Mouse (Mus musculus) neutrophil, adult 65 days (primary cell): ENCODE results near the gene Krt39. TPM values are rescaled to one million over a fixed set of nuclear protein-coding genes. Genes with fewer than 3 reads are reported as not detected.

Source experiments
- total RNA-seq: library from RNA; stranded (reverse); gene quantifications from 2 replicates; pipeline ENCODE4 v1.2.4, GENCODE M21; 2023

Gene Krt39
- not detected in 2 replicates for total RNA-seq

GRCm38 (mm10) chr11:99521288-99521860 lies at the start of gene Krt39:
Gene Krt39 (minus strand): TSS chr11:99521338.

GRCm38 (mm10) chr11:99566530-99566929 lies 45.4 kb upstream of the Krt39 start, which contains the start of gene Krtap3-1:
Gene Krtap3-1 (minus strand): TSS chr11:99566630.

GRCm38 (mm10) chr11:99559366-99559765 lies 38.2 kb upstream of the Krt39 start, which contains the start of gene Gm11939:
Gene Gm11939 (minus strand): TSS chr11:99559466.

DNA sequence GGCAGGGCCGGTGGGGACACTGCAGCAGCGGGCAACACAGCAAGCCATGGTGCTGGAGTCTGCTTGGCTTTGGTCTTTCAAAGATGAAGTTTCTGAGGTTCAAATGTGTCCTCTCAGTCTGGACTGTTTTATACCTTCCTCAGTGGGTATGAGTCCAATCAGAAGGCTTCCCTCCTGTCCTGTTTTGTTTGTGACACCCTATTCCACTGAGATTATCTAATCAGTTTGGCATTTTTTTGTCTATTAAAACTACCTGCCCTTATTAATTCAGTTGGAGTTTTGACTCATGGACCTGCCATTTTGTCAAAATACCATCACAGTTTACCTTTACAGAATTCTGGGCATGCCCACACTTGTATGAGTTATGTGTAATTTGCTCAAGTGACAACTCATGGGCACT lies 35.6 kb upstream of the Krt39 start, which contains the start of gene Krtap3-2:
Gene Krtap3-2 (minus strand): TSS at position 101 of the 400 bp plus-strand sequence.

GRCm38 (mm10) chr11:99550765-99551164 lies 29.6 kb upstream of the Krt39 start, which contains the start of gene Krtap3-3:
Gene Krtap3-3 (minus strand): TSS chr11:99550865.

DNA sequence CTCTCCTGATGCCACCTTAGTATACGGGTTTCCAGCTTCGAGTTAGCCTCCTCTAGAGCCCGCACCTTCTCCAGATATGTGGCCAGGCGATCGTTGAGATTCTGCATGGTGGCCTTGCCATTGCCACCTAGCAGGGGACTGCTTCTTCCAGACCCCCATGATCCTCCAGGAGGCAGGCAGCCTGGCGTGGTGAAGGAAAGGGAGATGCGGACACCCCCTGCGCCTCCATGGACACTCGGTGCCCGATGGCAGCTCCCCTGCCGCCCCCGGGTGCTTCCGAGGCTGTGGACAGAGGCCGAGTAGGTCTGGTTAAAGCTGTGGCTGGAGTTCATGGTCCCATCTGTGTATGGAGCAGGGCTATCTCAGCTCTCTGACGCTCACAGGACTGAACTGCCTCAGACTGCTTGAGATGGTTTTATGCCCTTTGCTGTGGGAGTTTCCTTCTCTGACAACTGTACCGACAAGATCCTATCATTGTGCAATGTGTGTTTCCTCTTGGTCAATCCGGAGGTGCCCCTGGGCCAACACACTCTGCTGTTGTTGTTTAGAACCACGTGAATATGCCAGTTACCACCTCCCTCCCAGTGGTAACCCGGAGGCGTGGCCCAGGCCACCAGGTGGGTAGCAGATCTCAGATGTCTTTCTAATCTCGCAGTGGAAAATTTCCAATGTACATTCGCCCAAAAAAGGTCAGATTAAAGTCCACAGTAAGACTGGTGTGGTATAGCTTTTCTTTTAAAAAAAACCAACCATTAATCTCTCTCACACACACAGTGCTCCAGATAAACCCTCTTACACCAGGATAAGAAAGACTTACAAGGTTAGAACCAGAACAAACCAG lies 28.2 kb downstream of the Krt39 start, which contains the start of gene Krt23:
Gene Krt23 (minus strand): TSS at position 405 of the 841 bp plus-strand sequence.

Other genes with a start within 250 kb of the Krt39 start
- not detected in 2 replicates for gene Krt24, start 236.1 kb downstream of the Krt39 start, total RNA-seq
- gene Krt25, start 198.4 kb downstream of the Krt39 start, total RNA-seq, result not detected in 2 replicates
- not detected in 2 replicates for gene Krt26, start 183.4 kb downstream of the Krt39 start, total RNA-seq
- gene Krt27, start 170.2 kb downstream of the Krt39 start, total RNA-seq, result not detected in 2 replicates
- not detected in 2 replicates for gene Krt28, start 146.4 kb downstream of the Krt39 start, total RNA-seq
- not detected in 2 replicates for gene Krt10, start 132.0 kb downstream of the Krt39 start, total RNA-seq
- gene Krt12, start 99.1 kb downstream of the Krt39 start, total RNA-seq, result not detected in 2 replicates
- not detected in 2 replicates for gene Krt20, start 83.2 kb downstream of the Krt39 start, total RNA-seq
- gene Krt23, start 28.2 kb downstream of the Krt39 start, total RNA-seq, result not detected in 2 replicates
- not detected in 2 replicates for gene Krt40, start 21.8 kb upstream of the Krt39 start, total RNA-seq
- not detected in 2 replicates for gene Krtap3-3, start 29.5 kb upstream of the Krt39 start, total RNA-seq
- gene Krtap3-2, start 35.5 kb upstream of the Krt39 start, total RNA-seq, result not detected in 2 replicates
- gene Gm11939, start 38.1 kb upstream of the Krt39 start, total RNA-seq, result not detected in 2 replicates
- gene Krtap3-1, start 45.3 kb upstream of the Krt39 start, total RNA-seq, result not detected in 2 replicates
- gene Krtap1-5, start 59.7 kb upstream of the Krt39 start, total RNA-seq, result not detected in 2 replicates
- gene Krtap1-4, start 62.3 kb upstream of the Krt39 start, total RNA-seq, result not detected in 2 replicates
- gene Krtap1-3, start 70.0 kb upstream of the Krt39 start, total RNA-seq, result not detected in 2 replicates
- not detected in 2 replicates for gene Krtap9-3, start 76.8 kb upstream of the Krt39 start, total RNA-seq
- gene Gm11938, start 82.0 kb upstream of the Krt39 start, total RNA-seq, result not detected in 2 replicates
- not detected in 2 replicates for gene Gm11937, start 88.9 kb upstream of the Krt39 start, total RNA-seq
- not detected in 2 replicates for gene Krtap2-4, start 93.5 kb upstream of the Krt39 start, total RNA-seq
- not detected in 2 replicates for gene Gm11562, start 99.1 kb upstream of the Krt39 start, total RNA-seq
- not detected in 2 replicates for gene Krtap4-1, start 106.9 kb upstream of the Krt39 start, total RNA-seq
- gene Krtap4-2, start 113.7 kb upstream of the Krt39 start, total RNA-seq, result not detected in 2 replicates
- not detected in 2 replicates for gene Krtap4-7, start 122.8 kb upstream of the Krt39 start, total RNA-seq
- not detected in 2 replicates for gene Gm11555, start 128.9 kb upstream of the Krt39 start, total RNA-seq
- gene Gm11563, start 137.6 kb upstream of the Krt39 start, total RNA-seq, result not detected in 2 replicates
- gene Krtap4-6, start 144.6 kb upstream of the Krt39 start, total RNA-seq, result not detected in 2 replicates
- gene Gm14190, start 169.4 kb upstream of the Krt39 start, total RNA-seq, result not detected in 2 replicates
- not detected in 2 replicates for gene Gm14180, start 213.0 kb upstream of the Krt39 start, total RNA-seq